Mouse (Mus musculus) kidney, adult 2 months (tissue): ENCODE data around the gene H2afz.

Source experiments
- CTCF ChIP-seq: fragments of 200-500 bp; conservative IDR thresholded peaks from 2 replicates; pipeline ENCODE4 v1.5.1; 2011; ENCODE audit warnings: low read depth, mild to moderate bottlenecking, control low read depth, low read length, moderate library complexity, mixed read lengths; ENCODE audit not compliant: insufficient read depth, insufficient read length
- POLR2A ChIP-seq: fragments of 200-500 bp; IDR thresholded peaks from one replicate; pipeline ENCODE4 v1.6.1; 2011; ENCODE audit warnings: low read depth, low read length, control low read depth

DNA sequence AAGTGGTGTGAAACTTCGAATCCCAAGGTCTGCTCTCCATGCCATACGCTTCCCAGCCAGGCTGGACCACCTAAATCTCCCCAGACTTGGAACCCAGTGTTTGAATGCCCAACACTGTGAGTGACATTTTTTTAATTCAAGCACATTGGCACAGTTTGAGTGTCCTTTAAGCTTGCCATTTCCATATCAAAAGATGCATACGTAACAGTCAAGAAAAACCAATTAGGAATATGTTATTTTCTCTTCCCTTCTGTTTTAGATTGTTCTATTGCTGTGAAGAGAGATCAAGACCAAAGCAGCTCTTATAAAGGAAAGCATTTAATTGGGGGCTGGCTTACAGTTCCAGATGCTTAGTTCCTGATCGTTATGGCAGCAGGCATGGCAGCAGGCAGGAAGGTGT, 2.9 kb upstream of the H2afz start:
- TF ChIP-seq CTCF (no peak), POLR2A (no peak)
